Mouse (Mus musculus) urinary bladder, adult 2 months (tissue): ENCODE measurements around the gene Vtcn1. TPM values are rescaled to one million over a fixed set of nuclear protein-coding genes. Genes with fewer than 3 reads are reported as not detected.

Experiments
- DNase-seq: peaks from one replicate; pipeline ENCODE4 v3.0.0; 2022; ENCODE audit warnings: low spot score
- polyA plus RNA-seq: library from polyadenylated mRNA; depleted of rRNA; stranded (reverse); fragments of >200 nt; gene quantifications from 2 replicates; pipeline ENCODE4 v1.2.3, GENCODE M21; 2012; rRNA removed

Gene Vtcn1
- polyA plus RNA-seq, 1 experiment: 2.7 TPM

GRCm38 (mm10) chr3:100920611-100921140 is 95.4 kb downstream of the Vtcn1 start:
- no peak for DNase-seq

GRCm38 (mm10) chr3:100921825-100922505 is 96.7 kb downstream of the Vtcn1 start, which contains the start of gene Trim45:
Gene Trim45, plus strand, starts transcription at chr3:100922202.
- peak; percentile 87 for DNase-seq

GRCm38 (mm10) chr3:100922506-100923375 is 97.5 kb downstream of the Vtcn1 start:
- DNase-seq: no peak

- no peak for DNase-seq
Measured at GRCm38 (mm10) chr3:100924065-100924732, 98.9 kb downstream of the Vtcn1 start.

- DNase-seq: no peak
Measured at GRCm38 (mm10) chr3:100925176-100925575, 99.9 kb downstream of the Vtcn1 start.

- no peak for DNase-seq
Measured at GRCm38 (mm10) chr3:100931332-100932076, 106.2 kb downstream of the Vtcn1 start.

- no peak for DNase-seq
Measured at GRCm38 (mm10) chr3:100932077-100932944, 107.1 kb downstream of the Vtcn1 start.

GRCm38 (mm10) chr3:100935521-100935920 is 110.3 kb downstream of the Vtcn1 start:
- DNase-seq: no peak

GRCm38 (mm10) chr3:100936201-100936600 is 110.9 kb downstream of the Vtcn1 start:
- DNase-seq: no peak

GRCm38 (mm10) chr3:100938211-100938610 is 113.0 kb downstream of the Vtcn1 start:
- DNase-seq: no peak

- DNase-seq: no peak
Measured at GRCm38 (mm10) chr3:100940496-100941037, 115.3 kb downstream of the Vtcn1 start.

Other genes starting within 250 kb of the Vtcn1 start
- gene Man1a2, start 140.0 kb upstream of the Vtcn1 start, polyA plus RNA-seq: 16.6 and 20.7 TPM in 2 replicates
- 7.0 and 7.8 TPM in 2 replicates for gene Trim45, start 96.7 kb downstream of the Vtcn1 start, polyA plus RNA-seq
- gene Ttf2, start 144.2 kb downstream of the Vtcn1 start, polyA plus RNA-seq: 7.2 and 8.2 TPM in 2 replicates
- gene Cd101, start 204.1 kb downstream of the Vtcn1 start, polyA plus RNA-seq: 0.09 and 0.19 TPM in 2 replicates